Mouse (Mus musculus): ENCODE measurements at regions not wholly inside any gene's neighbourhood (a gene's known extent, or its start where the extent isn't known, plus 50 kb on each side); places are given as distances from the start of the nearest gene placed in this dataset.
"Not testable (repeated sequence)": the region's sequence is repeated elsewhere in the genome, so short reads cannot be mapped to it uniquely, and the experiment has no call there.

DNA sequence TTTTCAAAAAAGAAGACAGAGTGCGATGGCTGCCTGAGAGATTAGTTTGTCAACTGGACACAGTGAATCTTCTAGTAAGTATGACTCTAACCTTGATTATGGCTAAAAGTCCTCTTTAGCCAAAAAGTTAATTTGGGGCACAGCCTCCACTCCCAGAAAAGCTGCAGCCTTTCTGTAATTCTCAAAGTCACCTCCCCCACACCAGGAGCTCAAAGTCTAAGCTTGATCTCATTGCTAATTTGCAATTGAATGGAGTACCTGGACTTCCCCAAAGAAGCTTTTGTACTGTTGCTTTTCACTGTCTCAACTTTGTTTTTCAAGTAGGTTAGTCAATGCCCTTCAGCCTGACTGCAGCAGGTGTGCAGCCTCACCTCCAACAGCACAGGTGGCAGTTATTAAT, 677.0 kb downstream of the Dad1 start:
- H3K4me3 ChIP-seq (replicated peaks); H3K4me2 ChIP-seq; H3K9ac ChIP-seq; H3K27me3 ChIP-seq; H3K27ac ChIP-seq; H3K36me3 ChIP-seq (replicated peaks); ATAC-seq (ENCODE audit: low FRiP score); H3K4me1 ChIP-seq: not testable (repeated sequence)
- H3K9me3 ChIP-seq: peaks cover 13% of the 10 kb centered on the region; the same call in 1 of the 2 replicates
- WGBS: 96% methylated on average over 1 of the region's 1 CpGs

DNA sequence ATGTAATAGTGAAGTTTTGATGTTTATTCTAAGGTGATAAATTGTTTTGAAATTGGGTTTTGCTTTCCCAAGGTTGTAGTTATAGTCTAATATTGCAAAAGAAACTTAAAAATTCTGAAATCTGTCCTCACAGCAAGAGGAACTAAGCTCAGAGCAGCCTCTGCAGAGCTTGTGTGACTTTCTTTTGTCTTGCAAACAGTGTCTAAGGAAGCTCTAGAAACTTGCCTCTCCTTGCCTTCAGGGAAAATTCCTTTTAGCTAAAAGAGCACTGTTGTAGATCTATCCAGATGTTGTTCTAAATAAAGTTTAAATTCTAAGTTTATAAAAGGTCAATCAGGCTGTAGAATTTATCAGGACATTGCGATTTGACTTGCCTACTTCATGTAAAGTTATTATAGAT, 681.2 kb downstream of the Dad1 start:
- H3K27ac ChIP-seq; ATAC-seq (ENCODE audit: low FRiP score); H3K36me3 ChIP-seq (replicated peaks); H3K9ac ChIP-seq; H3K4me1 ChIP-seq; H3K4me3 ChIP-seq (replicated peaks); H3K27me3 ChIP-seq; H3K4me2 ChIP-seq: not testable (repeated sequence)
- peaks cover 13% of the 10 kb centered on the region; the same call in 1 of the 2 replicates for H3K9me3 ChIP-seq
- 88% methylated on average over 1 of the region's 1 CpGs for whole genome bisulfite sequencing

DNA sequence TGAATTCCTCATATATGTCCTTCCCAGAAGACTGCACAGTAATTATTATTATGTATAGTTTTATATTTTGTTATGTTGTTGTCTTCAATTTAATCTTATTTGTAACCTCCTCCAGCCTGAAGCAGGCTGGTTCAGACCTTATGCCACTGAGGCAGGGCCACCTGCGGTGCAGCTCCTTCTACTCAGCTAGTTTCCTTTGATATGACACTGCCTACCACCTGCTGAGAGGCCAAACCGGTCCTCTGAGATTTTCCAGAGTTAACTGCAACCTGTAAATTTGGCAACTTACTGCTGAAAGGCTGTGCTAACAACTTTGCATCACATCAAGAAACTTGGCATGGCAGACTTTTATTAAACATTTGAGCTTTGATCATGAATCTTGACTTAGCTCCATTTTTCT, 691.3 kb downstream of the Dad1 start:
- no peak for ATAC-seq (ENCODE audit: low FRiP score)
- no peak overlapping the region for H3K4me3 ChIP-seq (replicated peaks)
- no peaks in the 10 kb centered on the region for H3K27me3 ChIP-seq
- H3K36me3 ChIP-seq (replicated peaks): no peaks in the 10 kb centered on the region
- WGBS: 59% methylated on average over 2 of the region's 2 CpGs
- H3K9me3 ChIP-seq: no peaks in the 10 kb centered on the region
- no peaks in the 10 kb centered on the region for H3K4me1 ChIP-seq
- H3K4me2 ChIP-seq: no peak overlapping the region
- no peak overlapping the region for H3K9ac ChIP-seq
- no peak overlapping the region for H3K27ac ChIP-seq

DNA sequence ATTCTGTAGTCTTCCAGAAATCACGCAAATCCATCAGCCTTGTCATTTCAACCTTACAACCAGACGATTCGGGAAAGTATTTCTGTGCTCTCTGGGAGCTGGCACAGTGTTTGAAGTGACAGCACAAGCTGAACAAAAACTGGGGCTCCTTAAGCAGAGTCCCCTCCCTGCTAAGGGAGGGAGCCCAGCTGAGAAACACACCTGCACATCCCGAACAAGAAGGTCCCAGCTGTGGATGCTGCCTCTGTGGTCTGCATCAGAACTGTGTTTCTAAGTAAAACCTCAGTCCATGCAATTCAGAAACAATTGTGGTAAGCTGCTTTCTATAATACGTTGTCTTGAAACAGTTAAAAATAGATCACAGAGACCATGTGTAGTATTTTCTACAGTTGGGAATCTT, 693.8 kb downstream of the Dad1 start:
- not testable (repeated sequence) for ATAC-seq (ENCODE audit: low FRiP score); H3K9me3 ChIP-seq

DNA sequence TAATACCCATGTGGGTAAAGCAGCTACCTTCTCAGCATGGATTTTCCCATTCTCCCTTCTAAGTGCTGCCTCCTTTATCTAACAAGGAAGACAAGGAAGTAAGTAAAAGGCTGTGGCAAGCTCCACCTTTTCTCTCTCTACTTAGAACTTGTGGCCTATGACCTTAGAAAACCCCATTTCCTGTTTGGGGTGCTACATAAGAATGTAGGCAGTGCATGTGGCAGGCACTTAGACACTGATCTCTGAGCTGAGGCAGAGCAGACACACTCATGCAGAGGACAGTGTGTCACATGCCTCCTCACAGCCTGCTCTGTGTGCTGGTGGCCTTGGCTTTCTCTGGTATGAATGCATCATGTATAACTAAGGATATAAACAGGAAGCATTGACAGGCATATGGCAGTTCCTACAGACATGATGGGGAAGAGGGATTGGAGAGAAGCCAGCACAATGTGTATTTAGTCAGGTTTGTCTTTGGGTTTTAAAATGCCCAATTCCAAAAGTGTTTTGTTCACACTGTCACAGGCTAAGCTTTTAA, 694.5 kb downstream of the Dad1 start:
- H3K27ac ChIP-seq; ATAC-seq (ENCODE audit: low FRiP score); H3K9ac ChIP-seq: not testable (repeated sequence)

More for the DNA sequence above, 693.8 kb downstream of the Dad1 start:
- H3K27ac ChIP-seq; H3K4me2 ChIP-seq; H3K4me3 ChIP-seq (replicated peaks); H3K9ac ChIP-seq; H3K27me3 ChIP-seq; H3K36me3 ChIP-seq (replicated peaks); H3K4me1 ChIP-seq: not testable (repeated sequence)
- 86% methylated on average over 5 of the region's 5 CpGs for WGBS

DNA sequence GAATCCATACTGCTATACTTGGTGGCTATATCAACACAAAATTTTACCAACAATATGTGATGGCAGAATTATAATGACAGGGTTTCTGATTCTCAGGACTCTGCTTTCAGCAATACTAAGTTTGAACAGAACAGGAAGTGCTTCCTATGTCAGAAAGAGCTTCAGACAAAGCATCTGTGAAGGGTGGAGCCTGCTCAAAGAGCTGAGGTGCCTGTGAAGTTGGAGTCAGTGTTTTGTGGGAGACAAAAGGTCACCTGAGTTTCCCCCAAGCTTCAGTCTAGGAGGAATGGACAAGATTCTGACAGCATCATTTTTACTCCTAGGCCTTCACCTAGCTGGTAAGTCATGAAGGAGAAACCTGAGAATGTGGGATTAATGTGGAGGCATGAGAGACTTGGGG, 700.1 kb downstream of the Dad1 start:
- Histone ChIP-seq H3K36me3 (replicated peaks) (no peaks in the 10 kb centered on the region), H3K9me3 (no peaks in the 10 kb centered on the region), H3K4me3 (replicated peaks) (no peak overlapping the region), H3K27me3 (no peaks in the 10 kb centered on the region), H3K4me2 (no peak overlapping the region), H3K27ac (no peak overlapping the region), H3K9ac (no peak overlapping the region), H3K4me1 (no peaks in the 10 kb centered on the region)
- no peak for ATAC-seq (ENCODE audit: low FRiP score)

More for the DNA sequence above, 694.5 kb downstream of the Dad1 start:
- not testable (repeated sequence) for H3K9me3 ChIP-seq; H3K4me1 ChIP-seq; H3K27me3 ChIP-seq; H3K36me3 ChIP-seq (replicated peaks); H3K4me2 ChIP-seq; H3K4me3 ChIP-seq (replicated peaks)

DNA sequence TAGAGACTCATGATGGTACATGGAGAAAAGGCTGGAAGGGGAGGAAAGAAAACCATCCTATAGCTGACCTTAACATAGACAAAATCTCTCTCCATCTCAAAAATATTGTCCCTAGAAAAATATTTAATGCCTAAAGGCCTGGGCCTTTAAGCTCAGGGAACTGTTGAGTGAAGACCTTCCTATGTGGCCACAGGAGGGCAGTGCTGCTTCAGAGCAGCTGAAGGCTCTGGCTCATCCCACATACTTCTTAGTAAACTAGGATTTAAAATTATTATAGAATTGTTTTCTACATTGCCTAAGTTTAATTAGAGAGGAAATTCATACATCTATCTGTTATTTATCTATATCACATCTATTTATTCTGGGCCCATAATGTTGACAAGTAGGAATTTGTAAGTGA, 706.5 kb downstream of the Dad1 start:
- not testable (repeated sequence) for H3K9ac ChIP-seq; H3K4me3 ChIP-seq (replicated peaks); H3K27me3 ChIP-seq; H3K9me3 ChIP-seq; H3K27ac ChIP-seq; H3K36me3 ChIP-seq (replicated peaks); H3K4me1 ChIP-seq; H3K4me2 ChIP-seq; ATAC-seq (ENCODE audit: low FRiP score)

DNA sequence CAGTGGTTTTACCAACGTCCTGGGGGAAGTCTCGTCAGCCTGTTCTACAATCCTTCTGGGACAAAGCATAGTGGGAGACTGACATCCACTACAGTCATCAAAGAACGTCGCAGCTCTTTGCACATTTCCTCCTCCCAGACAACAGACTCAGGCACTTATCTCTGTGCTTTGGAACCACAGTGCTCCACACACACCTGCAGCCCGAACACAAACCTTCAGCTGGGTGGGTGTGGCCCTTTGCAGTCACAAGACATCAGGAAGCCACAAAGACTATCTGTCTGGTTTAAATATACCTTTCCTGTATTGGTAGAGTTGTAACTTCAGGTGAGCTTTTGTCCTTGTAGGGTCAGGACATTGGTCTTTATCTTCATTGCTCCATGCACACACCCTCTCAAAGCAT, 708.6 kb downstream of the Dad1 start:
- Histone ChIP-seq H3K27me3 (no peaks in the 10 kb centered on the region), H3K9ac (no peak overlapping the region), H3K27ac (no peak overlapping the region), H3K4me1 (no peaks in the 10 kb centered on the region), H3K4me2 (no peak overlapping the region), H3K9me3 (no peaks in the 10 kb centered on the region), H3K36me3 (replicated peaks) (no peaks in the 10 kb centered on the region), H3K4me3 (replicated peaks) (no peak overlapping the region)
- WGBS: 72% methylated on average over 5 of the region's 5 CpGs
- ATAC-seq (ENCODE audit: low FRiP score): no peak

DNA sequence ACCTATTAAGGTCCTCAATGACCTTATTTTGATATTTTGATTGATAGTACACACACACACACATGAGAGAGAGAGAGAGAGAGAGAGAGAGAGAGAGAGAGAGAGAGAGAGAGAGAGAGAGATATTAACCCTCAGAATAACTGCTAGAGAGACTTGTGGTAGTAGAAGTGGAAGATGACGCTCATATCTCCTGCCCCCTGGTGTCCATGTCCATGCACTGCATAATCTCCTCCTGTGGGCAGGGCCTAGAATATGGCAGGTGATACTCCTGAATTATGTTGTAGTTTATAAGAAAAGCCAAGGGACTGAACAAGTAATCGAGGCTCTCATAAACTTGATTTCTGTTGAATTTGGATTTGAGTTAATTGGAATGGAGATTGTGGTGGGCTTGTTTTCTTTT, 712.3 kb downstream of the Dad1 start:
- ATAC-seq (ENCODE audit: low FRiP score); H3K36me3 ChIP-seq (replicated peaks); H3K27me3 ChIP-seq; H3K4me1 ChIP-seq; H3K9ac ChIP-seq; H3K9me3 ChIP-seq; H3K4me3 ChIP-seq (replicated peaks); H3K27ac ChIP-seq; H3K4me2 ChIP-seq: not testable (repeated sequence)
- 72% methylated on average over 2 of the region's 2 CpGs for WGBS

DNA sequence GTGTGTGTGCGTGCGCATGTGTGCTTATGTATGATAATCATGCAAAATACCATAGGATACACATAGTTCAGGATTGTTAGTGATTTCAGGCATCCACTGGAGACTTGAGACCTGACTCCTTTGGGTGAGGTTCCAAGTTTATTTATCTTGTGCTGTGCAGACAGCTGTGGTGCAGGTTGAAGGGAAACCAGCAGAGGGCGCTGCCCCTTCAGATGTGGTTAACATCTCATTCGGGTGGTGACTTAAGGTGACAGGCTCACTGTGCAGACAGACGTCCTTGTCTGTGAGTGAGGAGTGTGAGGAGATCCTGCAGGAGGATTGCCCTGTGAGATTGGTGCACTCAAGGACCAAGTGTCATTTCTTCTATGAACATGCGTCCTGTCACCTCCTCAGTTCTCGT, 716.0 kb downstream of the Dad1 start:
- H3K4me3 ChIP-seq (replicated peaks); H3K4me1 ChIP-seq; H3K36me3 ChIP-seq (replicated peaks); H3K27me3 ChIP-seq; H3K9ac ChIP-seq; H3K9me3 ChIP-seq; H3K4me2 ChIP-seq; ATAC-seq (ENCODE audit: low FRiP score); H3K27ac ChIP-seq: not testable (repeated sequence)
- 59% methylated on average over 7 of the region's 7 CpGs for WGBS

DNA sequence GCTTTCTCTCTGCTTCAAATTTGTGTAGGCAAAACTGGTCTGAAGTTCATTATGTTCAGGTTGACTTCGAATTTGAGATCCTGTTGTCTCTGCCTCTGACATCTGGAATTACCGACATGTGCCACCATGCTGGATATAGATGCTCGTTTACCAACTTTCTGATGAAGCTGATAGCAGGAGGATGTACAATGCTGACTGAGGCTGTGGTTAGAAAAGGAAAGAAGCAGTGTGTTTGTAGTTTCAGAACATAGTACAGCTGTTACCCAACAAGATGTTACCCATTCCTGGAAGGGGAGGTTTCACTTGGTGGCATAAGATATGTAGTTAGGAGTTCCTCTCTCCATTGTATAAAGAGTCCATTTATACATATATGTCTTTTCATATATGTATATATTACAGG, 730.5 kb downstream of the Dad1 start:
- H3K27ac ChIP-seq; H3K36me3 ChIP-seq (replicated peaks); H3K27me3 ChIP-seq; H3K9me3 ChIP-seq; H3K4me1 ChIP-seq; H3K4me2 ChIP-seq; H3K9ac ChIP-seq; H3K4me3 ChIP-seq (replicated peaks); ATAC-seq (ENCODE audit: low FRiP score): not testable (repeated sequence)
- WGBS: no CpG with 5 or more reads among the region's 3 CpGs

DNA sequence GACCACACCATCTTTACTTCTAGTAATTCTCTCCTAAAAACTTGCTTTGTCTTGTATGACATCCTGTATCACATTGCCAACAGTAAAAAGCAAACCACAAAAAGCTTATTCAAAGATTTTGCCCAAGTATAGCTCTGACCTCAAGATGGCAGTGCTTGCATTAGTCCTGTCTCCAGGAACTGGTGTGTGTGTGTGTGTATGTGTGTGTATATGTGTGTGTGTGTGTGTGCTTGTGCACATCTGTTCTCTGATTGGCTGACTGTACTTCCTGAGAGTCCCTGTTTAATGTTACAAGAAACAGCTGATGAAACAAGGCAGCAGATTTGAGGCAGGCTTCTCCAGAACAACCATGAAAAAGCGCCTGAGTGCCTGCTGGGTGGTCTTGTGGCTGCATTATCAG, 735.0 kb downstream of the Dad1 start:
- not testable (repeated sequence) for H3K27ac ChIP-seq; ATAC-seq (ENCODE audit: low FRiP score); H3K9me3 ChIP-seq; H3K4me3 ChIP-seq (replicated peaks); H3K36me3 ChIP-seq (replicated peaks); H3K4me2 ChIP-seq; H3K9ac ChIP-seq; H3K4me1 ChIP-seq; H3K27me3 ChIP-seq
- WGBS: no CpG with 5 or more reads among the region's 1 CpGs

DNA sequence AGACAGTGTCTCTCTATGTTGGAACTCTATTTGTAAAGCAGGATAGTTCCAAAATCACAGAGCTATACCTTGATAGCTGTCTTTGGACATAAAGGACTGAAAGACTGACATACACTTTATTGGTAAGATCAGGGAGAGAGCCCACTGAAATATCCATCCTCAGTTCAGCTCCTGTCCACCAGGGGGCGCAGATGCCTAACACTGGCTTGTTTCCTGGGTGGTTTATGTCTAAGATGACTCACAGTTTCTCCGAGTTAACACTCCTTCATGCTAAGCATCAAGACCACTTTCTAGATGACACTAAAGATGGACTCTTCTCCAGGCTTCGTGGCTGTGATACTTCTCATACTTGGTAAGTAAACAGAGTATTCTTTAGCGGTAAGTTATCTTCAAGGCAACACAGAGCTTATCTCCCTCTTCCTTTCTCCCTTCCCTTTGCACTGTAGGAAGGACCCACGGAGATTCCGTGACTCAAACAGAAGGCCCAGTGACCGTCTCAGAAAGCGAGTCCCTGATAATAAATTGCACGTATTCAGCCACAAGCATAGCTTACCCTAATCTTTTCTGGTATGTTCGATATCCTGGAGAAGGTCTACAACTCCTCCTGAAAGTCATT, 737.2 kb downstream of the Dad1 start:
- not testable (repeated sequence) for H3K27ac ChIP-seq; H3K27me3 ChIP-seq; ATAC-seq (ENCODE audit: low FRiP score); H3K9me3 ChIP-seq; H3K4me1 ChIP-seq; H3K4me3 ChIP-seq (replicated peaks); H3K36me3 ChIP-seq (replicated peaks); H3K9ac ChIP-seq; H3K4me2 ChIP-seq
- no CpG with 5 or more reads among the region's 10 CpGs for WGBS
